Mouse (Mus musculus): Measurements from ENCODE around the gene Zdhhc22.

The Zdhhc22 gene

DNA sequence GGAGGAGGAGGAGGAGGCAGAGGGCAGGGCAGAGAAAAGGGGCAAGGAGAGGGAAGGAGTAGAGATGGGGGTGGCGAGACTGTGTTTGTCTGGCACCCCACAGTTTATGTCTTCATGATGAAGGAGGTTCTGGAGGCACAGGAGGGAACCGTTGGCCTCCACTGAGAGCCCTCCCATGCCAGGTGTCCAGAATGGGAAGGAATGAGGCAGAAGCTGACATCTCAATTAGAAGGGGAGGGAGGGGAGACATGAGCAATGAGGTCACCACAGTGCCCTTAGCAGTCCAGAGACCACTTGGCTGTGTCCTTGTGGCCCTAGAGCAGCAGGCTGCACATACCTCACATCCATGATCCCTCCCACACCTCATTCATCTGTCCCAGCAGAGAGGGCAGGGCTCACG is 4.5 kb upstream of the Zdhhc22 start:
- DNase-seq (ENCODE audit: low spot score), result no peak

DNA sequence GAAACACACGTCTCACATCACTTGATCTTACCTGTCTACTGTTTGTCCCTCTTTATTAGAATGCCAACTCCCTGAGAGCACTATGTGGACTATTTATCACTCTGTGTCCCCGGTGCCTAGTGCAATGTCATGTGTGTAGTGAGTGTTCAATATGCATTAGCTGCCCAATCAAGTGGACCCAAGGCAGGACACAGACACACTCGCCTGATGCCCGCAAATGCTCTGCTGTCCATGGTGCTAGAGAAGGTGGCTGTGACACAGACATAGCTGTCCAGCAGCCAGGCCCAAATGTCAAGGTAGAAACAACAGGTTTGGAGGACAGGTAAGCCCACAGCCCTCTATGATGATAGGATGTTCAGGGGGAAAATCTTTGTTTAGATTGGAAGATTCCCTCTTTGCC is 3.9 kb upstream of the Zdhhc22 start:
- DNase-seq (ENCODE audit: low spot score), result no peak

DNA sequence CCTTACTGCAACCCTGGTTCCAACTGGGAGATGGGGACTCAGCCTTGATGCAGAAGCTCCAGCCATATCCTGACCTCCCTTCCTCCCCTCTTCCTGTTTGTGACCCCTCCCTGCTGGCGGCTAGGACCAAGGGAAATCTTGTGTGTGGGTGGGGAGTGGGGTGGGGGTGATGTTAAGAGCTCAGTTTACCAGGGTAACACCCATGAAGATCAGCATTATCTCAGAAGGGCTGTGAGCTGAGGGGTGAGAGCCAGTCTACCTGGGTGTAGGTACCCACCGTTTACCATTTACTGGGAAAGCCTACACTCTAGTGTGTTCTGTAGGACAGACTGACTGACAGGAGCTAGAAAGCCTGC is 503 bp upstream of the Zdhhc22 start:
- DNase-seq (ENCODE audit: low spot score), result no peak

DNA sequence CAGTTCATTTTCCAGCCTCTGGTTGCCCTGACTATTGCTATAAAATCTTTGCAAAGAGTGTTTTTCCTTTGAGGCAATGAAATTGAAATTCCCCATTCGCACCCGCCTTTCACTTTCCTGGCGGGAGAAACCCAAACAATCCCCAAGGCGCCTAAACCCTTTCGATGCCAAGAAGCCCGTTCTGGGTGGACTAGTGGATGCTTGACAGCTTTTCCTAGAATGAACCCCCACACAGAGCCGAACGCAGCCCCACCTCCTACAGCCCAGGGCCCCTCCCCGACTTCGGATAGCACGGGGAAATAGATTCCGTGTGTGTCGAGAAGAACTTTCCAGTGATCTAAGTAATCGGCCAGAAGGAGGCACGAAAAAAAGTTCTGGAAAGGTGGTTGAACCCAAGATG is 852 bp downstream of the Zdhhc22 start:
- DNase-seq (ENCODE audit: low spot score), result no peak

DNA sequence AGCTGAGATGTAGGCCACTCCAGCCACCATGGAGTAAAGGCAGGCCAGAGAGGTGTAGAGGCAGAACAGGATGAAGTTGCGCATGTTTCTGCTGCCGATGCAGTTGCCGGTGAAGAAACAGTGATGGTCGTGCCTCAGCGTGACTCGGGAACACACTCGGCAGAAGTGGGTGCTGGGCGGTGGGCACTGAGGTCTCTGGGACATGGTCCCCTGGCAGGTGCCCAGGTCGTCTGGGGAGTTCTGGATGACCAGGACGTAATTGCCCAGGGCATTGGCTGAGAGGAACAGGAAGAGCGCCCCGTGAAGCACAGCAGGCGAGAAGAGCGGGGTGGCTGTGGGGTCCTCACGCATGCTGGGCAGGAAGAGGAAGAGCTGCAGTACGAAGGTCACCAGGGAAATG is 2.0 kb downstream of the Zdhhc22 start:
- no peak for DNase-seq (ENCODE audit: low spot score)

DNA sequence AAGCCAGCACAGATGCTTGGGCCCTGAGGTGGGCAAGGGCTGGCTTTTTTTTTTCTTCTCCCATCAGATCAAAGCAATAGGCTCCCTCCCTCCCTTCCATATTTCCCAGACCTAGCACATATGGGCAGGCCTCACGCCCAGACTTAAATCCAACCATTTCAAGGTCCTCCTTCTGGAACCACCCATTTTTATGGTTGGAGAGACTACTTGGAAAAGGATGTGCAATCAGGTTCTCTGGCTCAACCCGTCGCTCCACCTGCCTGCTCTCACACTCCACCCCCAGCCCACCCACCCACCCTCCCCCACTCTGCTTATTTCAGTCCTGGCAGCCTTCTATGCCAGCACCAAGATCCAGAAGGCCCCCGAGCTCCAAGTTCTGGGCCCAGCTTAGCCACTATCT is 3.7 kb downstream of the Zdhhc22 start:
- DNase-seq (ENCODE audit: low spot score), result no peak

DNA sequence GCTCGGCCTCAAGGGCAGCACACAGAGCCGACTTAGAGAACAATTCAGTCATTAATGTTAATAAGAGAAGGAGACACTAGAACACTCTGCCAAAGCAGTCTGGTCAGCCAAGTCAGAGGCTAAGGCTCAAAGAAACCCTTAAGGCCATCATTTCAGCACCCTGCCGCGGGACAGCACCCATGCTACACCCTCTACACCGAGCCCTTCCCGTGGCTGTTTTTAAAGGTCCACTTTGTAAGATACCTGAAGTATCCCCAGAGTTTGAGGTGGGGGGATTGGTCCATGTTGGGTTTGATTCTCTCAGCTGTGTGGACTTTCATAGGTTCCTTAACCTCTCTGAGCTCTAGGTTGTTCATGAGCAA is 6.1 kb downstream of the Zdhhc22 start:
- DNase-seq (ENCODE audit: low spot score), result no peak

DNA sequence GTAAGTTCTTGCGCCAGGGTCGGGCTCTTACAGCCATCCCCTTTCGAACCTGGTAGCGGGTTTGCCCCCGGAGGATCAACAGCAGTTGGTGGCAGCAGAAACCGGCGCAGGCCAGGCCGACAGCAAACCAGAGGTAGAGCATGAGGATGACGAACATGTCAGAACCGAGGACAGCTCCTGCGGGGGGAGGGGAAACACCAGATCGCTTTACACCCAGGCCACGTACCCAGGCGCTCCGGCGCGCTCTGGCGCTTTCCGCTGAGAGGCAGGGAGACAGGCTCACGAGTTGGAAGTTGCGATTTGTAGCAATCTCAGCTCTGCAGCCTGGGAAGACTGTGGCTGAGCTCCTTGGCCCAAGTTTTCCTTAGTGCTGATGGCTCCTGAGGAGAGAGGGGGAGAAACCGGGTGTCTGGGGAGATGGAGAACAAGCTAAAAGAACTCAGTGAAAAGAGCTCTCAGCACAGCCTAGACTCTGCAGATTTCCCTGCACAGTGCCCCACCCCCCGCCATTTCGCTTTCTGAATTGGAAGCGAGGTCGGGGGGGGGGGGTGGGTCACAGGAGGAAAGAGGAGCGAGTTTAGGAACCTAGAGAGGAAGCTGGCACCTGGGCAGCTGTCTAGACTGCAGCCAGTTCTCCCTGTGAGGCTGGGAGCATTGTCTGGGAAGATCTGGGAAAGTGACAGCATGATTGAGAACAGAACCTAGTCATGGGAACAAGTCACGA is 6.6 kb downstream of the Zdhhc22 start:
- peak; percentile 63 for DNase-seq (ENCODE audit: low spot score)

DNA sequence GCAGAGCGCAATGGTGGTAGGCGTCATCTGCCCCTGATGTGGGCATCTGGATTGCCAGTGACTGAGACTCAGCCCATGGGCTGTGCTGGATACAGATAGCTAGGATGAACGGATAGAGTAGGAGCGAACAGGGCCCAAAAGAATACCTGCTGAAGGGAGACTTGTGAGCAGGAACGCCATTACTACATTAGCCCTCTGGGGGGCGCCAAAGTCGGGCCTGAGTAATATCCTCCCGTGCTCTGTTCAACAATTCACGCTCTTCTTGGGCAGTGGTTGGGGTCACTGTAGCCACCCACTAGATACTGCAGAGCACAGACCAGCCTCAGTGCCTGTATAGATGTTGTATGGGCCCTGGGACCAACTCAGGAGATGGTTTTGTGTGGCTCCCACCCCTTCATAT is 9.1 kb downstream of the Zdhhc22 start:
- no peak for DNase-seq (ENCODE audit: low spot score)

DNA sequence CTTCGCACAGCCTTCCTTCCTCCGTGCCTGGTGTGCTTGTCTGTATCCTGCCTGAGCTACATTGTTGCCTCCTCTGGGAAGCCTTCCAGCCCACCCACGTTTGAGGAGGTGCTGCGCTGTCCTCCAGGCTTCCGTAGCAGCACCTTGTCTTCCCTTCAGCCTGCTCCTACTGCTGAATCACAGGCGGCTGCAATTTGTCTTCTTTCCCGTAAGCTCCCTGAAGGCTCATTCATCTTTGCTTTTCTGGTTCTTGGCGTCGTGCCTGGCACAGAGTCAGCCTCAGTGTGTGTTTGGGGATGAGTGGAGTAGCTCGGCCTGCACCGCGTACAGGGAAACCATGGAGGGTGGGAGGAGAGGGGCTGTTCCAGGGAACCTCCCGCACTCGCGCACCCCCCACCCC is 12.4 kb downstream of the Zdhhc22 start:
- DNase-seq (ENCODE audit: low spot score), result peak; percentile 66

DNA sequence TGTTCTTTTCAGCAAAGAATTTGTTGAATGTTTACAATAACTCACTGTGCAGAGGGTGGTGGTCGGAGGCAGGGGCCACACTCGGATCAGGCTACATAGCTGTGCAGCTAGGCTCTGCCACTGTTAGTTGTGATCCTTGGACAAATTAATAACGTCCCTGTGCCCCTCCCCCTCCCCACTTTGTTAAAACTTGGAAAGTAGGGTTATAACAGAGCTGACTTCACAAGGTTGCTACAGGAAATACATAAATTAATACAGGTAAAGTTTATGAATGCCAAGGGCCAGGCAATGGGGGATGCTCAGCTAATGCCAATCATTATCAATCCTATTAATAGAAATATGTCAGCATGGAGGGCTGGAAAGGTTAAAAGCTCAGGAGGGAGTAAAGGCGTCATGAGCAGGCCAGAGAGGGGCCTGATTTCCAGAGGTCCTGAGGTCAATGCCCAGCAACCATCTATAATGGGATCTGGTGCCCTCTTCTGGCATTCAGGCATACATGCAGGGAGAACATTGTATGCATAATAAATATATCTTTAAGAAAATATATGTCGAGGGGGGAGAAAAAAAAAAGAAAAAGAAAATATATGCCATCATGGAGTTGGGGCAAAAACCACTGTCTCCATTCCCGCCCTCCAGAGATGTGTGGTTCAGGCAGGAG is 13.6 kb downstream of the Zdhhc22 start:
- no peak for DNase-seq (ENCODE audit: low spot score)

DNA sequence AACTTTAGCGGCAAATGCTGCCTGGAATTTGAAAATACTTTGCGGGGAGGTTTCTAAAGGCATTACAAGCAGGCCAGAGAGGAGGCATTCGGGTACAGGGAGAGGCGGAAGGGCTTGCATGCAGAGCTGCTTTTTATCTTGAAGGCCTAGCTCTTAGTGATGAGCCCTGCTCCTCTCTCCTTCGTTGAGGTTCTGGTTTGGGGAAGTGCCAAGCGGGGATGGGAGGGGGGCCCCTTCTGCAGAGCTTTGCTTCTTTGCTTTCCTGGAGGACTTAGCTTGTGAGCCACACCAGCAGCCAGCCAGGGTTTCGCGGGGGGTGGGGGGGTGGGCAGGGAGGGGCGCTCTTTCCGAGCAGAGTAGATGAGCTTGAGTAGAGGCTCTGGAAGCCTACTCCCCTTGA is 14.5 kb downstream of the Zdhhc22 start:
- no peak for DNase-seq (ENCODE audit: low spot score)

DNA sequence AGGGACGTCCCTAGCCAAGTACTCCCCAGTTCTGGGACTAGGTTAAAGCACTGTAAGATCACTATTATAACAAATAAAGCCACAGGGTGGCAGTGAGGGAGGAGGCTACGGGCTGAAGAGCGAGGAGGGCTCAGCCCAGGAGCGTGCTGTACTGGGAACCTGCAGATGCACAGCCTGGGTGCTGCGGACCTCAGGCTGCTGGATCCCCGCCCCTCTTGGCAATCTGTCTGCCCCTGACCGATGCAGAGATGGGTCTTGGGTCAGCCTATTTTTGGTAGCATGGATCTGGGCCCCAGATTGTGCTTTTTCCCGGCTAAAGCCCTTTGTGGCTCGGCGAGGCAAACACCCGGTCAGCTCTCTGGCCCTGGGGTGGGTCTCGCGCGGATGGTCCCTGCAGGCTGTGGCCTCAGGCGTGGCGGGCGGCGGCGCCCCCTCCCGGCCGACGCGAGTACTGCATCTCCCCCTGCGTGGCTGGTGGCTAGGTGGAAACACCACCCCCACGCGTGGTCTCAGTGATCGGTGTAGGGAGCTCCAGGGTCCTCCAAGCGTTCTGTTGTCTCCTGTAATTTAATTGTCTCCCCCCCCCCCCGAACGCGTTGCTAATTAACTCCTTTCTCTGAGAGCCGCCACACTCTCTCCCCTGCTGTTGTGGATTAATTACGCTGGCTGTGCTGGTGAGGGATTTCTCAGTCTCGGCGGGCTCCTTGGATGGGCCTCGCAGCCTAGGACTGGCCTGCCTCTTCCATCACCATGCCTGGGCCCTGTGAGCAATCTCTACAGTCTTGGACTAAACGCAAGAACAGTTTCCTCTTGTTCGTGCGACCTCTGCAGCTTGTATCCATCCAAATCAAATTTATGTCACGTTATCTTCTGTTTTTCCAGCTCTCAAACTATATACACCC is 15.6 kb downstream of the Zdhhc22 start:
- peak; percentile 83 for DNase-seq (ENCODE audit: low spot score)

DNA sequence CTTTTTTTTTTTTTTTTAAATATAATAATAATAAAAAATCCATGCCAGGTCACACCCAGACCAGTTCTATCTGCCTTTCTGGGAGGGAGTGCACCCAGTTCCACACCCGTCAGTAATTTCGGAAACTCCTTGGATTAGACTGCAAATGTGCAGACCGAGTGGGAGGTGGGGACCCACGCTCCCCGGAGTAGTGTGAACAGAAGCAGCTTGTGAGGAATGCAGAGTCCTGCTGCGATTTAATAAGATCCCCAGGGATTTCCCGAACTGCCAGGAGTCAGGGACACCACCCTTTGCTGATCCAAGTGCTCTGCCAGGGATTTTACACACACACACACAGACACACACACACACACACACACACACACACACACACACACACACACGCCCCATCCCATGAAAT is 16.5 kb downstream of the Zdhhc22 start:
- no peak for DNase-seq (ENCODE audit: low spot score)

DNA sequence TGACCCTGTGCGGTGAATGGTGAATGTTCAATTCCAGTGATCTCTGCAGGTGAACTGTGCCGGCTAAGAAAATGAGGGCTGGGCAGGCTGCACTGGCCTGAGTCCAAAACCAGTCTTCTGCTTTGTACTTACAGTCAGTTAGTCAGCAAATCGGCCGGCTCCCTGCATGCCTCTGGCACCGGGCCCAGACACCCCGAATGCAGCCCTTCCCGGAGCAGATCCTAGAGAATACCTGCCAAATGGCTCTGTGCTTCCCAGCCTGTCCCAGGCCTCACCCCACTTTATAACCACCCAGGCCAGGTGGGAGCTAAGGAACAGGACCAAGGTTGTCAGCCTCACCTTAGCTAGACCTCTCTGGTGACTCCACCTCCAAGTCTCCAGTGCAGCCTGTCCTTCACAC is 17.0 kb downstream of the Zdhhc22 start:
- peak; percentile 63 for DNase-seq (ENCODE audit: low spot score)

DNA sequence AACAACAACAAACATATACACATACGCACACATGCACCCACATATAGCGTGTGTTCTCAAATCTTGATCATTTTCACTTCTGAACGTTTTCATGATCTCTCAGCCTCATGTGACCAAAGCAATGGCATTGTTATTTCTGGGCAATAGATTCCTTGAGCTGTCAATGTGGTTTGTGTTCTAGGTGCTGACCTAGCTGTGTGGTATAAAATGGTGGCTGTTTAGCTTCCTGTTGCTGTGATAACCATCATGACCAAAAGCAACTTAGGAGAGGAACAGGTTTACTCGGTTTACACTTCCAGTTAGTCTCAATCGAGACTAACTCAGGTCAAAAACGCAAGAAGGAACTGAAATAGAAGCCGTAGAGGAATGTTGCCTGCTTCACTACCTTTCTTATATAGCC is 19.1 kb downstream of the Zdhhc22 start:
- DNase-seq (ENCODE audit: low spot score), result no peak

DNA sequence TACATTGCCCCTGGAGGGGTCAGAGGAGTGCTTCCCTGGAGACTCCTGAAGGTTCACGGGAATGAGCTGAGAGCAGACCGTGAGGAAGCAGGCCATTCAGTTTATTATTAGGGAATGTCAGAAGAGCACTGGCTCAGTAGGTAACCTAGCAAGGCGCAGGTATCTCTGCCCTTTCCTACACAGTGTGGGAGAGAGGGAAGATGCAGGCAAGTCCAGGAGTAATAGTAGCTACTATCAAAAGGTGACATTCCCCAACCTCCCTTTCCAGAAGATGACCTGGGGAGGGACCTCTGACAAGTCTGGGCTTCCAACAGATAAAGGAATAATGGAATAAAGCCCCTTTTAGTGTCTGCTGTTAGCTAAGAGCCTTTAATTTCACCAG is 21.0 kb downstream of the Zdhhc22 start:
- DNase-seq (ENCODE audit: low spot score), result no peak

DNA sequence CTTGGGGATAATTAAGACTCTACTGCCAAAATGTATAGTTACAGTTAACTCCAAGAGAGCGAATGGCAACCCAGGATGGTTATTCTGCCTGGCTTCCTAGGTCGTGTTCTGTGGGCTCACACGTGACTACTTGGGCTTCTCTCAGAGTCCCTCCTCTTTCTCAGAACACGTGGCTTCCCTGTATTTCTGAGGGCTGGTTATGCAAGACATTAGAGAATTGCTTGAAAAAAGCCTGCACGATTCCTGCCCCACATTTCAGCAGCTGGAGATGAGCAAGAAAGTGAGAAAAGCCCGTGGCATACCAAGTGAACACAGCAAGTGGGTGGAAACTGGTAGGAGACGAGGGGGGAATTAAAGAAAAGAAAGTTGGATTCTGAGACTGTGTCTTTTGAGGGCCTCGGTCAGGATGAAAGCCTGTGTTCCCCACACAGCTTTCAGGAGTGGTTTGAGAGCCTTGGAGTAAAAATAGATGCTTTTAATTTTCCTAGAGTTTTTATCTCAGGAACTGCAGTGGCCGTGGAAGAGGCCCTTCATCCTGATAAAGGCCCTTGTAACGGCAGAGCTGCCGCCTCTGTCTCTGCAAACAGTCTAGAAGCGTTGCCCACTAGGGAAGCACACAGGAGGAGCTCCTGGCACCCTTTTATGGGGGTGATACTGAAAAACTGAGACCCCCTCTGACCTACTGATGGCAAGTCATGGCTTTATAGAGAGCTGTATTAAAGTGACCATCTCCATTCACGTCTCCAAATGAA is 21.6 kb downstream of the Zdhhc22 start:
- peak; percentile 58 for DNase-seq (ENCODE audit: low spot score)

DNA sequence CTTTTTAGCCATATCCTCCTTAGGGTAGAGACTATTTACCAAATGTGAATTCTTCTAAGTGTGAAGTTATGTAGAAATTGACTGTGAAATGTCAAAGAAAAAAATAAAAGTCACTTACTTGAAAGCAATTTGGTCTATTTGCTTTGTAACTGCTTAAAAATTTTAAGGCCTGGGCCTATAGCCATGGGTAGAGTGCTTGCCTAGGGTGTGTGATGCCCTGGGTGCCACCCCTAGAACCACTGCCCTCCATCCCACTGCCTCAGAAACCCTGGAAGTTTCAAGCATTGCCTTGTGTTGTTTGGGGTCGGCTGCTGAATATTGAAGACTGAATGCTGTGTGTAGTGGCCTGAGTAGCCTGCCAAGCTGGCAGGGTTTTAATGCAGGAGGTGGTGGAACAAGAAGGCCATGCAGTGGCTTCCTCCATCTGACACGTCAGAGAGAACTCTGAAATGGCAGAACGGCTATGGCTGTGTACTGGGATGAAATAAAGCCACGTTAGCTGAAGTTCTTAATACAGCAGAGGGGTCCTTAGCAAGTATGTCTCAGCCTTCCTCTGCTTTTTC is 24.9 kb downstream of the Zdhhc22 start:
- DNase-seq (ENCODE audit: low spot score), result no peak

DNA sequence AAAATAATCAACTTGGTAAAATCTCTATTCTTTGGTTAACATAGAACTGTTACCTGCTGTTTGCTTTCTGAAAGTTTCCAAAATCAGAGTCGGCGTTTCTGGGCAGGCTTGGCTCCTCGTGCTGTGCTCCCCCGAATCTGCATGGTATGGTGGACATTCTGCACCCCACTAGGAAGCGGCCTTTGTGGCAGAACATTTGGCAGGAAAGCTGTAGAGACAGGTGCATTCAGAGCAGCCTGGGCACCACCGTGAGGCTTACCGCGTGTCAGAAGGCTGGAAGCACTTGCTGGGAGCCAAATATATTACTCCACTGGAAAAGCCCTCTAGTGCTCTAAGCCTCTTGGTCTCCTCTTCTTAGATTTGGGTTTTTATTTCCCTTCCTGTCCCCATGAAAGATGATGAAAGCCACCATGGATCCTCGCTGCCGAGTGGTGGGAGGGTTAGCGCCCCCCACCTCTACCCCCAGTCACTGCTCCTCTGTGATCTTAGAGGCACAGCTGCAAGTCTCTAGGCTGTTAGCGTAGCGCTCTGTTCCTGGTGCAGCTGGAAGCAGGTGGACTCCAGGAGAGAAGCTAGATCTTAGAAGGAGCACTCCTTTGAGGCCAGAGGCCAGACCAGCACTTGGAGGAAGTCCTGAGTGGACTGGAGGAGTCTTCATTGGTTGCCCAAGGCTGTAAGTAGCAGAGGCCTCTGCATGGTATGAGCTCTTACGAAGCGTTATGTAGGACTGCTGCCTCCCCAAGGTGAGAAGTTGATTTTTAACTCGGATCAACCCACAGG is 25.8 kb downstream of the Zdhhc22 start:
- no peak for DNase-seq (ENCODE audit: low spot score)

DNA sequence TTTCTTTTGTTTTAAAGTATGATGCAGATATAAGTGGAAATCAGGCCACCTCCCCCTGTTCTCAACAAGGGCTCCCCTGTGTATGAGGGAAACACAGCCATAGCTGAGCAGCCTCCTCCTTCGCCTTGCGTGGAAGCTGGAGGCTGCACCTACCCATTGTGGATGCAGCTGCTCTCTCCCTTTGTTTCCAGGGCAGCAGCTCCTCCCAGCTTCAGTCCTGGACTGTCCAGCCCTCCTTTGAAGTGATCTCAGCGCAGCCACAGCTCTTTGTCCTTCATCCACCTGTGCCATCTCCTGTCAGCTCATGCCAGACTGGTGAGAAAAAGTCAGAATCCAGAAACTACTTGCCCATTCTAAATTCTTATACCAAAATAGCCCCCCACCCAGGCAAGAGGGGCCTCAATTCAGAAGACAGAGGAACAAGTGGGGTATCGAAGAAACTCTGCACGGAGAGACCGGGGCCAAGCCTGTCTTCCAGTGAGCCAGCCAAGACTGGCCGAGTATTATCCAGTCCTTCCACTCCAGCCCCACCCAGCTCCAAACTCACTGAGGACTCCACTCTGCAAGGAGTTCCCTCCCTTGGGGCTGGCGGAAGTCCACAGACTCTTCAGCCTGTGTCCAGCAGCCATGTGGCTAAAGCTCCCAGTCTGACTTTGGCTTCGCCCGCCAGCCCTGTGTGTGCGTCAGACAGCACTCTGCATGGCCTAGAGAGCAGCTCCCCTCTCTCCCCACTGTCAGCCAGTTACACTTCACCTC is 28.5 kb downstream of the Zdhhc22 start:
- no peak for DNase-seq (ENCODE audit: low spot score)
